Mouse (Mus musculus) embryonic facial prominence, embryonic 13.5 days (tissue): ENCODE results near the gene Inca1. TPM values are rescaled to one million over a fixed set of nuclear protein-coding genes. Genes with fewer than 3 reads are reported as not detected.
A peak's percentile ranks its signal among the peaks of the same experiment; 100 is the strongest.

ENCODE experiments used
- ATAC-seq: fragments of 200-750 bp; cut with Nextera tagmentation; 2 replicates; pipeline ENCODE4 v1.8.0; 2017; ENCODE audit warnings: low read depth; ENCODE audit not compliant: insufficient number of reproducible peaks, insufficient read depth, low FRiP score, low TSS enrichment
- H3K27ac ChIP-seq: fragments of 300-500 bp; sonication (generic); 2 replicates; pipeline ENCODE4 v1.5.1; 2015; ENCODE audit warnings: moderate library complexity, mild to moderate bottlenecking, inconsistent platforms
- H3K27me3 ChIP-seq: fragments of 300-500 bp; sonication (generic); 2 replicates; pipeline ENCODE4 v1.6.1; 2015; ENCODE audit warnings: mild to moderate bottlenecking, inconsistent platforms
- H3K36me3 ChIP-seq: fragments of 300-500 bp; sonication (generic); 2 replicates; pipeline ENCODE4 v1.6.1; 2015; ENCODE audit warnings: mild to moderate bottlenecking, inconsistent platforms
- H3K4me1 ChIP-seq: fragments of 300-500 bp; sonication (generic); 2 replicates; pipeline ENCODE4 v1.6.1; 2015; ENCODE audit warnings: inconsistent platforms
- H3K4me2 ChIP-seq: fragments of 300-500 bp; sonication (generic); 2 replicates; pipeline ENCODE4 v1.6.1; 2015; ENCODE audit warnings: moderate library complexity, mild to moderate bottlenecking, inconsistent platforms
- H3K4me3 ChIP-seq: fragments of 300-500 bp; sonication (generic); 2 replicates; pipeline ENCODE4 v1.5.1; 2015; ENCODE audit warnings: mild to moderate bottlenecking, inconsistent platforms
- H3K9ac ChIP-seq: fragments of 300-500 bp; sonication (generic); 2 replicates; pipeline ENCODE4 v1.6.1; 2015; ENCODE audit warnings: mild to moderate bottlenecking, inconsistent platforms
- H3K9me3 ChIP-seq: fragments of 300-500 bp; sonication (generic); 2 replicates; pipeline ENCODE4 v1.6.1; 2016; ENCODE audit warnings: inconsistent platforms
- WGBS: fragments of 180-500 bp; shearing (Covaris S2); methylation state at CpG from one replicate; pipeline ENCODE4 v1.1.7; 2015; ENCODE audit warnings: mixed read lengths; 5-methylcytosine and 5-hydroxymethylcytosine counted together
- polyA plus RNA-seq: library from polyadenylated mRNA; unstranded; fragments of >200 nt; fragmentation: Nextera tagmentation; extraction: Ambion mirVana; gene quantifications from 2 replicates; pipeline ENCODE4 v1.2.1, GENCODE M21; 2015

Gene Inca1
- polyA plus RNA-seq, 1 experiment from 2014 or later = 1.1 TPM

- H3K4me1 ChIP-seq = no peaks in the 10 kb centered on the region
- H3K4me3 ChIP-seq = no peak overlapping the region
- no peak for ATAC-seq
- no peak overlapping the region for H3K27ac ChIP-seq
- no peak overlapping the region for H3K4me2 ChIP-seq
- no peaks in the 10 kb centered on the region for H3K9me3 ChIP-seq
- peaks cover 75% of the 10 kb centered on the region for H3K36me3 ChIP-seq
- no peak overlapping the region for H3K9ac ChIP-seq
- H3K27me3 ChIP-seq = no peaks in the 10 kb centered on the region
- WGBS = 90% methylated on average over 2 of the region's 2 CpGs
Measured at GRCm38 (mm10) chr11:70726585-70726984, 26.6 kb upstream of the Inca1 start.

GRCm38 (mm10) chr11:70724706-70725105, 24.8 kb upstream of the Inca1 start:
- H3K4me3 ChIP-seq = no peak overlapping the region
- H3K4me1 ChIP-seq = no peaks in the 10 kb centered on the region
- no peaks in the 10 kb centered on the region for H3K9me3 ChIP-seq
- 94% methylated on average over 9 of the region's 9 CpGs for WGBS
- ATAC-seq = no peak
- no peak overlapping the region for H3K9ac ChIP-seq
- H3K27ac ChIP-seq = no peak overlapping the region
- no peaks in the 10 kb centered on the region for H3K27me3 ChIP-seq
- no peak overlapping the region for H3K4me2 ChIP-seq
- H3K36me3 ChIP-seq = peaks cover 89% of the 10 kb centered on the region

GRCm38 (mm10) chr11:70721072-70721471, 21.1 kb upstream of the Inca1 start:
- 96% methylated on average over 3 of the region's 3 CpGs for WGBS
- no peaks in the 10 kb centered on the region for H3K27me3 ChIP-seq
- no peaks in the 10 kb centered on the region for H3K4me1 ChIP-seq
- H3K4me2 ChIP-seq = no peak overlapping the region
- no peak for ATAC-seq
- H3K4me3 ChIP-seq = no peak overlapping the region
- H3K27ac ChIP-seq = no peak overlapping the region
- H3K9me3 ChIP-seq = no peaks in the 10 kb centered on the region
- H3K36me3 ChIP-seq = peaks cover 91% of the 10 kb centered on the region
- H3K9ac ChIP-seq = no peak overlapping the region

- WGBS = 89% methylated on average over 3 of the region's 3 CpGs
- Histone ChIP-seq H3K9me3 (no peaks in the 10 kb centered on the region), H3K4me2 (no peak overlapping the region), H3K4me1 (no peaks in the 10 kb centered on the region), H3K27ac (no peak overlapping the region), H3K4me3 (no peak overlapping the region), H3K36me3 (peaks cover 91% of the 10 kb centered on the region), H3K27me3 (no peaks in the 10 kb centered on the region), H3K9ac (no peak overlapping the region)
- no peak for ATAC-seq
Measured at GRCm38 (mm10) chr11:70720567-70720966, 20.6 kb upstream of the Inca1 start.

- Histone ChIP-seq H3K9ac (no peak overlapping the region), H3K36me3 (peaks cover 82% of the 10 kb centered on the region), H3K27ac (no peak overlapping the region), H3K4me3 (no peak overlapping the region), H3K27me3 (no peaks in the 10 kb centered on the region), H3K4me2 (no peak overlapping the region), H3K9me3 (no peaks in the 10 kb centered on the region), H3K4me1 (no peaks in the 10 kb centered on the region)
- WGBS = 56% methylated on average over 5 of the region's 5 CpGs
- no peak for ATAC-seq
Measured at GRCm38 (mm10) chr11:70718481-70718880, 18.5 kb upstream of the Inca1 start.

- Histone ChIP-seq H3K4me2 (no peak overlapping the region), H3K9ac (no peak overlapping the region), H3K4me3 (no peak overlapping the region), H3K27ac (no peak overlapping the region), H3K9me3 (no peaks in the 10 kb centered on the region), H3K4me1 (no peaks in the 10 kb centered on the region), H3K36me3 (peaks cover 86% of the 10 kb centered on the region), H3K27me3 (no peaks in the 10 kb centered on the region)
- WGBS = 92% methylated on average over 6 of the region's 6 CpGs
- no peak for ATAC-seq
Measured at GRCm38 (mm10) chr11:70715832-70716231, 15.9 kb upstream of the Inca1 start.

- no peak overlapping the region for H3K4me3 ChIP-seq
- H3K27me3 ChIP-seq = no peaks in the 10 kb centered on the region
- no peak for ATAC-seq
- no peaks in the 10 kb centered on the region for H3K9me3 ChIP-seq
- H3K27ac ChIP-seq = no peak overlapping the region
- H3K4me2 ChIP-seq = no peak overlapping the region
- H3K36me3 ChIP-seq = peaks cover 86% of the 10 kb centered on the region
- no peak overlapping the region for H3K9ac ChIP-seq
- WGBS = 85% methylated on average over 6 of the region's 6 CpGs
- H3K4me1 ChIP-seq = no peaks in the 10 kb centered on the region
Measured at GRCm38 (mm10) chr11:70713222-70713621, 13.3 kb upstream of the Inca1 start.

GRCm38 (mm10) chr11:70711026-70711425, 11.1 kb upstream of the Inca1 start:
- no peak for ATAC-seq
- Histone ChIP-seq H3K4me1 (no peaks in the 10 kb centered on the region), H3K9me3 (no peaks in the 10 kb centered on the region), H3K4me2 (no peak overlapping the region), H3K36me3 (peaks cover 89% of the 10 kb centered on the region), H3K4me3 (no peak overlapping the region), H3K9ac (no peak overlapping the region), H3K27ac (no peak overlapping the region), H3K27me3 (no peaks in the 10 kb centered on the region)
- 92% methylated on average over 10 of the region's 10 CpGs for WGBS

- Histone ChIP-seq H3K36me3 (peaks cover 82% of the 10 kb centered on the region), H3K9ac (no peak overlapping the region), H3K4me3 (no peak overlapping the region), H3K27ac (no peak overlapping the region), H3K9me3 (no peaks in the 10 kb centered on the region), H3K4me1 (peaks cover 18% of the 10 kb centered on the region), H3K4me2 (no peak overlapping the region), H3K27me3 (no peaks in the 10 kb centered on the region)
- WGBS = 74% methylated on average over 3 of the region's 3 CpGs
- ATAC-seq = no peak
Measured at GRCm38 (mm10) chr11:70706127-70706526, 6.2 kb upstream of the Inca1 start.

- Histone ChIP-seq H3K4me2 (peak overlapping the region; percentile 82), H3K27ac (no peak overlapping the region), H3K9ac (peak overlapping the region; percentile 94), H3K9me3 (no peaks in the 10 kb centered on the region), H3K4me3 (no peak overlapping the region), H3K36me3 (peaks cover 48% of the 10 kb centered on the region), H3K4me1 (peaks cover 21% of the 10 kb centered on the region), H3K27me3 (no peaks in the 10 kb centered on the region)
- ATAC-seq = no peak
- 62% methylated on average over 6 of the region's 6 CpGs for WGBS
Measured at GRCm38 (mm10) chr11:70702781-70703180, 2.8 kb upstream of the Inca1 start.

GRCm38 (mm10) chr11:70701984-70702733, 2.2 kb upstream of the Inca1 start:
- 76% methylated on average over 6 of the region's 6 CpGs for WGBS
- no peak for ATAC-seq
- no peaks in the 10 kb centered on the region for H3K9me3 ChIP-seq
- H3K27ac ChIP-seq = no peak overlapping the region
- H3K4me3 ChIP-seq = peak overlapping the region; percentile 92; the same call in 1 of the 2 replicates
- peak overlapping the region; percentile 94 for H3K9ac ChIP-seq
- H3K4me2 ChIP-seq = peak overlapping the region; percentile 82
- H3K36me3 ChIP-seq = peaks cover 42% of the 10 kb centered on the region
- no peaks in the 10 kb centered on the region for H3K27me3 ChIP-seq
- H3K4me1 ChIP-seq = peaks cover 21% of the 10 kb centered on the region

GRCm38 (mm10) chr11:70701221-70701955, 1.4 kb upstream of the Inca1 start:
- no peaks in the 10 kb centered on the region for H3K27me3 ChIP-seq
- H3K27ac ChIP-seq = peak overlapping the region; percentile 93; the same call in 1 of the 2 replicates
- WGBS = 11% methylated on average over 10 of the region's 10 CpGs
- ATAC-seq = no peak
- peaks cover 34% of the 10 kb centered on the region for H3K36me3 ChIP-seq
- H3K9ac ChIP-seq = peak overlapping the region; percentile 94
- peak overlapping the region; percentile 82 for H3K4me2 ChIP-seq
- peak overlapping the region; percentile 92 for H3K4me3 ChIP-seq
- H3K9me3 ChIP-seq = no peaks in the 10 kb centered on the region
- H3K4me1 ChIP-seq = peaks cover 21% of the 10 kb centered on the region
